Mouse (Mus musculus): ENCODE results near the gene Scn1b. TPM values are rescaled to one million over a fixed set of nuclear protein-coding genes. Genes with fewer than 3 reads are reported as not detected.

Gene Scn1b
- 10 to 100 TPM; 14.2 to 27.2 (median 18.9) TPM for total RNA-seq (2022)

DNA sequence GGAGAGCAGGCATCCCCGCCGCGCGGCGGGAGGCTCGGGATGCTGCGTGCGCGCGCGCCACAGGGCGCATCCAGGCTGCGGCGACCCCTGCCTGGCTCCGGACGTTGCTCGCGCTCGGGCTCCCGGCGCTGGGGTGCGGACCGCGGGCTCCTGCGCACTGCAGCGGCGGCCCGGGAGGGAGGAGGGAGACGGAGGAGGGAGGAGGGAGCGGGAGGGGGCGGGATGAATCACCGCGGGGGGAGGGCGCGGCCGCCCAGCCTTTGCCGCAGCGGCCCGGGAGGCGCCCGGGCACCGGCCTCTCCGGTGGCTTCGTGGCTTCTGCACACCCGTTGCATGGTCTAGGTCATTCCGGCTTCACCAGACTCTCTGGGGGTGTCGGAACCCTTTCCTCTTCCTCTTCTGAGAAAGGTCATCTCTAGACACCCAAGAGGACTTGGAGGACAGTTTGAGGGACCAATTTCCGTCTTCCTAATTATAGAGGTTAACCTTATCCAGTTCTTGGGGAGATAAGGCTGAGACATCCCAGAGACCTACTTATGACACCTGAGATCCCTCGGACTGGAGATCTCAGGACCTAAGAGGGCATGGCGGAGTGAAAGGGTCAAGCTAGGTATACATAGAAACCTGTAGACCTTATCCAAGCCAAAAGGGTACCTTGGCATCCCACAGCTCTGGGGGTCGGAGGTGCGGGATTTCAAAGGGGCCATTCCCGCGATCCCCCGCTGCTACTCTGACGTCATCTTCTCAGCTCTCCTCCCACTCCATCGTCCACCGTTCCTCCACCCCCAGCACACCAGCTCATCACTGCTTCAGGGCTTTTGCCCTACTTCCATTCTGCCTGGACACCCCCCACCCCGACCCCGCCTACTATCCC lies at the start of gene Scn1b:
Scn1b (minus strand) TSS at position 153 of the 874 bp plus-strand sequence.
- DNase-seq = no peak

- DNase-seq = no peak
These were observed 48.3 kb upstream of the Scn1b start for GRCm38 (mm10) chr7:31175096-31175495.

GRCm38 (mm10) chr7:31174466-31174865 lies 47.7 kb upstream of the Scn1b start:
- no peak for DNase-seq

DNA sequence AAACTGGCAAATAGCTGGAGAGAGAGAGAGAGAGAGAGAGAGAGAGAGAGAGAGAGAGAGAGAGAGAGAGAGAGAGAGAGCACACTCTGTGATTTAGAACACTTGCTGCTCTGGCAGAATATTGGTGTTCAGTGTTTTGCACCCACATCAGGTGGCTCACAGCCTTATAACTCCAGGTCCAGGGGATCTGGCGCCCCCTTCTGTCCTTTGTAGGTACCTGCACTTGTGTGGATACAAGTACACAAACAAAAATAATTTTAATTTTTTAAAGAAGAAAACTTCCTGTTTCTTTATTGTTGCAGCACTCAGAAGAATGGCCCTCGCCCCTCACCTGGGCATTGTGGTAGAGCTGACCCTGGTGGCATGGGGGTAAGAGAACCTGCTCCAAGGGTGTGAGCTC lies 45.4 kb upstream of the Scn1b start:
- no peak for DNase-seq

GRCm38 (mm10) chr7:31170520-31170919 lies 43.7 kb upstream of the Scn1b start:
- DNase-seq = no peak

- no peak for DNase-seq
These were observed 41.6 kb upstream of the Scn1b start for GRCm38 (mm10) chr7:31168412-31168811.

DNA sequence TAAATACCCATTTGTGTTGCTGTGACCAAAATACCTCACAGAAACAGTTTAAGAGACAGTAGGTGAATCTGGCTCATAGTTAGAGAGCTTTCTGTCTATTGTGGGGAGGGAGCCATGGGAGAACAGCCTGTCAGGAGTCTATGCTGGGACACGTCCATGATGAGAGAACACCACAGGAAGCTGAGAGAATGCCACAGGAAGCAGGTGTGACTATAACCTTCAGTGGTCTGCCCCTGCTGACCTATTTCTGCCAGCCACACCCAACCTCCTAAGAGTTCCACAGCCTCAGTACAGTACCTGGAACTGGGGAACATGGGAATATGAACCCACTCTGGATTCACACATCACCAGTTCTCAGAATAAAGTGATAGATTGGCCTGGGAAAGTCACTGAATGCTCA lies 37.9 kb upstream of the Scn1b start:
- no peak for DNase-seq

DNA sequence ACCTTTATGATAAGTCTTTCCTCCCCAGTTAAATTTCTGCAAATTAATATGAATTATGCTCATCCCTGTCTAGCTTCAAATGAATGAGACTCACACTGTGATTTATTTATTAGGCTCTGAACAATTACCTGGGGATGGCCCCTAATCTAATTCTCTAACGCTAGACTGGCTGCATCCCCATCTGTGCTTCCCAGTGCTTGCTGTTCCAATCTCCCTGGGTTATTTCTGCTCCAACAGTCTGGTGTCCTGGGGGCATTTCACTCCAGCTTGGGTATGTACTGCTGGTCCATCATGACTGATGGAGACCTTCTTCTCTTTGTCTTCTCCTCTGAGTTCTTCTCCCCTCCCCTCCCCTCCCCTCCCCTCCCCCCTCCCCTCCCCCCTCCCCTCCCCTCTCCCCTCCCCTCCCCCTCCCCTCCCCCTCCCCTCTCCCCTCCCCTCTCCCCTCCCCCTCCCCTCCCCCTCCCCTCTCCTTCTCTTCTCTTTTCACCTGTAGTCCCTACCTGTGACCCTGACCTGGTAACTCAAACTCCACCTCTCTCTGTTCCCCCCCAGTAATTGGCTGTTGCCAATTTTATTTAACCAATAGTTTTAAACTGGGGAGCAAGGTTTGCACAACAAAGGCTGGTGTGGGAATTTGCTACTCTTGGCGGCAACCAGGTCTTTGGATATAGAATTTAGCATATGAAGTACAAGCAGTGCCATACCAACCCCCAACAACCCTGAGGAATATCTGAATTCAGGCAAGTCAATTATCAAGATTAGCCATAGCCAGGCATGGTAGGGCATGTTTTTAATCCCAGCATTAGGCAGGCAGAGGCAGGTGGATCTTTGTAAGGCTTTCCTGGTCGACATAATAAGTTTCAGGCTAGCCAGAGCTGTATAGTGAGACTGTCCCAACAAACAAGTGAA lies 37.1 kb upstream of the Scn1b start:
- DNase-seq = no peak

DNA sequence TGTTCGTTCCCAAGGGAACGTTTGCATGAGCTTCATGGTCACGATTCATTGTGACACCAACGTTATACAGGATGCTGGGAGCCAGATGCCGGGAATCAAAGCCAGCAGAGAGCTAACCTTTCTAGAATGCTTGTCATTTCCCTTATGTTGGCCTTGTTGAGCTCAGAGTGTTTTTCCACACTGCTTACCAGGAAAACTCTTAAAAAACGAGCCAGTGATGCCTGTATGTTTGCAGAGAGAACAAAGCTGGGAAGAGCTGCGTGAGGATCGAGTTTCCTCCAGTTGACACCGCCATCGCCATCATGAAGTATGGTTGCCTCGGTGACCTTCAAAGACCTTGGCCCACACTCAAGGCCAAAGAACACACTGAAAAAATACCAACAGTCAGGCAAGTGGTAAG lies 35.5 kb upstream of the Scn1b start:
- peak; percentile 65 for DNase-seq

DNA sequence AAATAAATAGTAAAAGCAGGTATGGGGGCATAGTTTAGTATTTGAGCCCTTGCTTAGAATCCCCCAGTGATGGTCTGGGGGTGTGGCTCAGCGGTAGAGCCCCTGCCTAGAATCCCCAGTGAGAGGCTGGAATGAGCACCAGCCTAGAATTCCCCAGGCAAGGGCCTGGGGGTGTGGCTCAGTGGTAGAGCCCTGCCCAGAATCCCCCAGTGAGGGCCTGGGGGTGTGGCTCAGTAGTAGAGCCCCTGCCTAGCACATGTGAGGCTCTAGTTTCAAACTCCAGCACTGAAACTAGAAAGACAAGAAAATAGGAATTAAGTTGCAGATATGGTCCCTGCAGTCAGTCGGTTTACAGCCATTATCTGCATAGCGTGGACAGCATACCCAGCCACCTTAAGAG lies 35.0 kb upstream of the Scn1b start:
- no peak for DNase-seq

GRCm38 (mm10) chr7:31161246-31161645 lies 34.4 kb upstream of the Scn1b start:
- DNase-seq = no peak

DNA sequence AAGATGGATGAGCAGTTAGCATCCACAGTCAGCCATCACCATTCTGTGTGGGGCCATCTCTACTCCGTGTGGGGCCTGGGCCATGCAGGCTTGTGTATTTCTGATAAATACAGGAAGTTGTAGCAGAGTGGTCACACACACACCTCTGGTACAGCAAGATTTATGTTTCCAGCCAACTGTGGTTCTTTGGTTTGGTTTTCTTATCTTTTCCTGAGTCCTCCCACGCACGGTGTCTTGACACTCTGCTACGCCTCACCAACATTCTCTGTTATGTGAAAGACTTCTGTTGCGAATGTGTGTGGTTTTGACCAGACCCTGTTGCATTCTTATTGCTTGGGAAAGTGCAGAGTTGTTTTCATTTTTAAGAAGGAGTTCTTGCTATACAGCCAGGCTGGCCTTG lies 34.0 kb upstream of the Scn1b start:
- no peak for DNase-seq

DNA sequence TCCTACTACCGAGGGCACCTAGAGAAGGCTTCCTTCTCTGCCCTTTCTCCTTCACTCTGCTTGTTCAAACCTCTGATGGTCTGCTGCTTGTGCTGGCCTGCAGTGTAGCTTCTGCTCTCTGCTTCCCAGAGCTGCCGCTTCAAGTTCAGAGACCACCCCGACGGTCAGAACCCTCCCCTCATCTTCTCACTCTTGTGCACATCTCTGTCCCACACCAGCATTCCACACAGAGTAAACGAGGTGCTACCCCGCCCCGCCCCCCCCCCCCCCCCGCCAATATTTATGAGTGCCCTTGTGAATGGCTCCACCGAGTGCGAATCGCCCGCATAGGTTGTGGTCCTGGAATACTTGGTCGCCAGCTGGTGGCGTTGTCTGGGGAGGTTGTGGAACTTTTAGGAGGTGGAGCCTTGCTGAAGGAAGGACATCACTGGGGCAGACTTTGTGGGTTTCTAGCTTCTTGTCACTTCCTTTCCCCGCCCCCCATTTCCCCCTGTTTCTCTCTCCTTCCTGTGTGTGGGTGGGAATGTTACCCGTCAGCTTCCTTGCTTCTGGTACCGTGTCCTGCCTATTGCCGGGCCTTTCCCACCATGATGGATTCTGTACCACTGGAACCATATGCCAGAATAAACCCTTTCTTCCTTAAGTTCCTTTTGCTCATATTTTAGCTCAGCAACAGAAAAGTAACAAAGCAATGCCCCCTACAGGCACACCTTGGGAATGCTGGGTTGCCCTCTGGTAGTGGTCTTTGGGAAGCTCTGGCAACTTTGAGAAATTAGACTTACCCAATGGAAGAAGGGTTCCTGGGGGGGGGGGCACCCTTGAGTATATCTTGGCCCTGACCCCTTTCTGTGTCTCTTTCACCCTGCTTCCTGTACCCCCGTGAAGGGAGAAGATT lies 29.5 kb upstream of the Scn1b start:
- DNase-seq = no peak

- no peak for DNase-seq
These were observed 28.7 kb upstream of the Scn1b start, which contains the start of gene Gramd1a for GRCm38 (mm10) chr7:31155296-31156033. Gene Gramd1a (minus strand): TSS chr7:31155896.

- DNase-seq = no peak
These were observed 26.9 kb upstream of the Scn1b start for GRCm38 (mm10) chr7:31153536-31154320.

DNA sequence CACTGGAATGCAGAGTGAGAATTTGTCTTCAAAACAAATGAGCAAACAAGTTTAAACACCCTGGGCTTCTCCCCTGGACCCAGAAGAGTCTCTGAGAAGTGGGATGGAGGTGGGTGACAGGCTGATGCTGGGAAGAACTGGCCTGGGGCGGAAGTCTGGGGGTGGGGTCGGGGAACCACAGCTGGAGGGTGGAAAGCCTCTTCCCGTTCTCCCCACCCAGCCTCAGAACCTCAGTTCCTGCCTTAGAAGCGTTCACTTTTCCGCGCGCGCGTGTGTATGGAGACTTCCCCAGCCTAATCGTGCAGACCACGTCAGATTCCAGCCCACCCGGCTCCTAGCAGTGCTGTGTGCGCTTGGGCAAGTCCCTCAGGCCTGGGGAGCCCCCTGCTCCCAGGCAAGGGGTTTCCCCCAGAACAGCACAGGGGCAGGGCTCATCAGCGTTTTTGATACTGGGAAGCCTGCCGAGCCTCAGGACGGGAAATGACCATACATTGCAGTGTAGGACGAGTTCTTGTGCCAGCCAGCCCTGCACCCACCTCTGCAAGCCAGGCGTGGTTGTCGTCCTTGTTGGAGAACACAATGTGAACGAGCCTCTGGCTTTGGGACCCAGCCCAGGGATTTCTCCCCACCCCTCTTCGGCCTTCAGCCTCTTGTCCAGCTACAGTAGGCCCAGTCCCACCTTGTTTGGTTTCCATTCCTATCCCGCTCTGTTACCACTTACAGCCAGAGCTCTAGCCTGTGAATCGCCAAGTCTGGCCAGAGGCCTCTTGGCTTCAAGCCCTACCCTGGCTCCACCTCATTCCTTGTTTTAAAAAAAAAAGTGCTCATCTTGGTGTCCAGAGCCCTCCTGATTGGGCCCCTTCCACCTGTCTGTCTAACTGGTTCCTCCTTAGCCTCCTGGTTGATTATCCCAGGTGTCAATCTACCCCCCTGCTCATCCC lies 24.8 kb upstream of the Scn1b start:
- DNase-seq = peak; percentile 53

DNA sequence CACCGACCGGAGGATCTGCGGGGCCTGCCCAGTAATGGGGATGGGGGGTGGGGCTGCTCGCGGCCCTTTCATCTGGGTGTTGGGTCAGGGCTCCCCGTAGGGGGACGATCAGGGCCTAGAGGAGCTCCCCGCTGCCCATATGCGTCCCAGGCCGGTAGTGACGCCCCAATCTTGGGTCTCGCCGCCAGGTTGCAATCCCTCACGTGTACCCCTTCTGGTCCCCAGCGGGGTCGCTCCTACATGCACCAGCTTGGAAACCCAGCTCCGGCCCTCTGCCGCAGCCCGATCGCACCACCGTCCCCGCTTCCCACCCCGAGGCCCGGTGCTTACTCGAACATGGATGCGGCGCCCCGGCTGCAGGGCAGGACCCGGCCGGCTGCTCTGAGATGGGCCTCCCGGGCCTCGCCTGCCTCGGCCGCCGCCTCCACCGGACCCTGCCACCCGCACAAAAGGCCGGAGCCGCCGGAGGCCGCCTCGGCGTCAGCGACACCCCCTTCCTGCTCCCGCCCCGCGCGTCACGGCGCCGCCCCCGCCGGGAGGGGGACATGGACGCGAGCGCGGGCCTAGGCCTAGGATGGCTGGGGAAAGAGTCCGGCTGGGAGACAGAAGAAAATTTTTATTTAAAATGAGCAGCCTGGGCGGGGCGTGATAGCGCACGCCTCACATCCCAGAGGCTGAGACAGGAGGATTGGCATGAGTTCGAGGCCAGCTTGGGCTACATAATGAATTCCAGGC lies 23.9 kb upstream of the Scn1b start:
- peak; percentile 89 for DNase-seq

- no peak for DNase-seq
These were observed 23.2 kb upstream of the Scn1b start for GRCm38 (mm10) chr7:31149751-31150565.

Measured in adrenal gland, adult 8-10 months (tissue).